Mouse (Mus musculus): ENCODE results near the gene Tnrc6b. TPM values are rescaled to one million over a fixed set of nuclear protein-coding genes. Genes with fewer than 3 reads are reported as not detected.

Gene Tnrc6b
- polyA plus RNA-seq, 1 experiment from 2014 or later: 13.9 TPM

DNA sequence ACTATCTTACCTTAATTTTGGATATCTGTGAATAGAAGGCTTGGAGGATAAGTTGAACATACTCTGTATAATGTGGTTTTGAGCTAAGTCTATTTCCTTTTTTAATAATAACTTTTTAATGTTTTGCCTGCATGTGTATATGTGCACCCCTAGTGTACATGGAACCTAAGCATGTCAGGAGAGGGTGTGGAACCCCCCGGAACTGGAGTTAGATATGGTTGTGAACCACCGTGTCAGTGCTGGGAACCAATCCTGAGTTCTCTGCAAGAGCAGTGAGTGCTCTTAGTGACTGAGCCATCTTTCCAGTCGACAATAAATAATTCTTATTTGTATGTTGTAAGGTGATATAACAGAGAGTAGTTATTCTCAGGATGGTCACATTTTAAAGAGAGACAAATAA, 49.4 kb downstream of the Tnrc6b start:
- ChIA-PET POLR2A (no interaction called here), CTCF (interaction anchor here (0.9 kb wide), 1 partner anchor 8 kb away, joined by 3 read pairs; no protein-coding TSS in a partner anchor)
- no peak for DNase-seq (ENCODE audit: low read depth, low spot score)
- no peak for TF ChIP-seq CTCF (IDR thresholded peaks at IDR 0.05)
- in situ Hi-C loops (cut with MboI; ENCODE audit: low pct_unique_long_range_greater_than_20kb): no loop called here
- no peaks in the 10 kb centered on the region for H3K27me3 ChIP-seq
- ATAC-seq: no peak

DNA sequence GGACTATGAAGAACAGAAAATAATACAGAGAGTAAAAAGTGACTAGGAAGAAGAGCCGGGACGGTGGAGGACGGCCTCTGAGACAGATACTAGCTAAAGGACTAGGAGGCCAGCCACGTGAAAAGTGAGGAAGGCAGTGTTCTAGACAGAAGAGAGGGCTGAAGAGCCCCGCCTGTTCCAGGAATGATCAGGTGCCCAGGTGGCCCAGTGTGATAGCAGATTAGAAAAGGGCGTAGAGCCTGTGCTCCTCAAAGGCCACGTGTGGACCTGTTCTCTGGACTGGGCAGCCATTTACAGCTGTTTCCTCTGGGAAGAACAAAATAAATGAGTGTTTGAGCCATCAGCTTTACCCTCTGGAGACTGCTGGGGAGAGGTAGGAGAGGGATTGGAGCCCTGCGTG, 49.8 kb downstream of the Tnrc6b start:
- no peak for TF ChIP-seq CTCF (IDR thresholded peaks at IDR 0.05)
- ATAC-seq (no peak), DNase-seq (ENCODE audit: low read depth, low spot score) (no peak)
- in situ Hi-C loops (cut with MboI; ENCODE audit: low pct_unique_long_range_greater_than_20kb): no loop called here
- no peaks in the 10 kb centered on the region for H3K27me3 ChIP-seq
- ChIA-PET POLR2A (interaction anchor here (1.2 kb wide), 1 partner anchor 37 kb away, joined by 3 read pairs; no protein-coding TSS in a partner anchor), CTCF (interaction anchor here (0.9 kb wide), 2 partner anchors 9 to 13 kb away, joined by 3 read pairs; no protein-coding TSS in a partner anchor)

DNA sequence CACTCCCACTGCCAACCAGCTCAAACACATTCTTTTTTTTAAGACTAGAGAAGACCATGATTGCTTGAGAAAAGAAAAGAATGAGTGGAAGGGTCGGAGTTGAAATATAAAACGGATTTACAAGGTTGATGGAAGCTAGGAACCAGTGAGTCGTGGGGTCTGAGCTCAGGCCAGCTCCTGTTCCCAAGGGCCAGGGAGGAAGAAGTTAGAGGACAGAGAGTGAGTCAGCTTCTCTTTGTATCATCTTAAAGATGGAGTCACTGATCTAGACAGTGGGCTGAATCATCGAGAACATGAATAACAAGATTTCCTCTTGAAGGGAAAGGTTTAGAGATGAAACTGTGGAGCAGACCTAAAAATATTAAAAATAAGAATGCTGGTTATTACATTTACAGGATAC, 51.5 kb downstream of the Tnrc6b start:
- H3K27me3 ChIP-seq: no peaks in the 10 kb centered on the region
- ATAC-seq (no peak), DNase-seq (ENCODE audit: low read depth, low spot score) (no peak)
- no peak for TF ChIP-seq CTCF (IDR thresholded peaks at IDR 0.05)
- ChIA-PET POLR2A (no interaction called here), CTCF (interaction anchor here (1.1 kb wide), 1 partner anchor 17 kb away, joined by 3 read pairs; no protein-coding TSS in a partner anchor)
- in situ Hi-C loops (cut with MboI; ENCODE audit: low pct_unique_long_range_greater_than_20kb): no loop called here

DNA sequence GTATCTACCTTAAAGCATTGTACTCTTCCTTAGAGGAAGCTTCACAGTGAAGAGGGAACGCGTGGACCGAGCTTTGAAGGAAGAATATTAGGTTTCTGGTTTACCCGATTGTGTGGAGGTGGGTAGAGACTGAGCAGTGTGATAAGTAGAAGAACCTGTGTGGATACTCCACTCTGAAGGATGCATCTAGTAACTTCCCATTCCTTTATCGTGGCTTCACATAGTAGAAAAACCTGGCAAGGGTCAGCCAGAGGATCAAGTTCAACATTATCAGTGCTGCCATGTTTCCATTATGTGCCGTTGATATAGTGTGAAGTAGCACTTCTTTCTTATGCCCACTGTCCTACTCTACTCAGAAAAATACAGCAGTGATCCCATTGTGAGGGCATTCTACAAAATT, 53.6 kb downstream of the Tnrc6b start:
- in situ Hi-C loops (cut with MboI; ENCODE audit: low pct_unique_long_range_greater_than_20kb): no loop called here
- POLR2A ChIA-PET: no interaction called here
- no peak for TF ChIP-seq CTCF (IDR thresholded peaks at IDR 0.05)
- DNase-seq (ENCODE audit: low read depth, low spot score) (no peak), ATAC-seq (no peak)
- no peaks in the 10 kb centered on the region for H3K27me3 ChIP-seq
- CTCF ChIA-PET: interaction anchor here (0.8 kb wide), 1 partner anchor 49 kb away, joined by 3 read pairs; no protein-coding TSS in a partner anchor

DNA sequence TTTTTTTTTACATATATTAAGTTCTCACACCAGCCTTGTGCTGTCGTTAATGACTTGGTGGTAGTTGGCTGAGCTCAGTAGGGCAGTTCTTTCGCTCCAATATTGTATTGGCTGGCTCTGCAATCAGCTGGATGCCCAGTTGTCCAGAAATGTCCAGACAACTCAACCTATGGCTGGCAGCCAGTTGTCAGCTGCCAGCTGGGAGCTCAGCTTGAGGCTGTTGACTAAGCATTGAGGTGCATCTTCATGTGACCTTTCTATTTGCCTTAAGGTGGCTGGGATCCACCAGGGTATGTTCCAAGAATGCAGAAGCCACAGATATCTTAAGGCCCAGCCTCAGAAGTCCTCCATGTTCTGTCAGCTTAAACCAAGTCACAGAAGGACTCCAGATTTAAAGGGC, 54.3 kb downstream of the Tnrc6b start:
- ChIA-PET POLR2A (no interaction called here), CTCF (no interaction called here)
- ATAC-seq (no peak), DNase-seq (ENCODE audit: low read depth, low spot score) (no peak)
- no peak for TF ChIP-seq CTCF (IDR thresholded peaks at IDR 0.05)
- in situ Hi-C loops (cut with MboI; ENCODE audit: low pct_unique_long_range_greater_than_20kb): no loop called here
- H3K27me3 ChIP-seq: no peaks in the 10 kb centered on the region

DNA sequence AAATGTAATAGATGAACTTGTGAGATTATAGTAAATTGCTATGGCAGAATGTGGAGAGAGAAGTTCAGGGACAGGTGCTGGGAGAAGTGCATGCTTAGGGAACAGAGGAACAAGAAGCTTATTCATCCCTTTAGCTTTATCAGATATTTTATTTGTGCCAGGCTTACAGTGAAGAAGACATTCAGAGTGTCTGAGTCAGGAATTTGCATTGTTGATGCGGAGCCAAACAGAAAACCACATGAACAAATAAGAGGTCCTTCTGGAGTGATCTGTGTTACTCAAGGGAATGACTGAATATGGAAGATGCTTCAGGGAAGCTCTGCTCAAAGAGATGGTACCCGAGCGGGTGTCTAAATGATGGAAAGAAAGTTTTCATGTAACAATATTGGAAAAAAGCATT, 57.1 kb downstream of the Tnrc6b start:
- DNase-seq (ENCODE audit: low read depth, low spot score) (no peak), ATAC-seq (no peak)
- CTCF ChIA-PET: interaction anchor here (0.6 kb wide), 1 partner anchor 65 kb away, joined by 3 read pairs; no protein-coding TSS in a partner anchor
- TF ChIP-seq CTCF (IDR thresholded peaks at IDR 0.05): no peak
- in situ Hi-C loops (cut with MboI; ENCODE audit: low pct_unique_long_range_greater_than_20kb): no loop called here
- no peaks in the 10 kb centered on the region for H3K27me3 ChIP-seq
- POLR2A ChIA-PET: no interaction called here

DNA sequence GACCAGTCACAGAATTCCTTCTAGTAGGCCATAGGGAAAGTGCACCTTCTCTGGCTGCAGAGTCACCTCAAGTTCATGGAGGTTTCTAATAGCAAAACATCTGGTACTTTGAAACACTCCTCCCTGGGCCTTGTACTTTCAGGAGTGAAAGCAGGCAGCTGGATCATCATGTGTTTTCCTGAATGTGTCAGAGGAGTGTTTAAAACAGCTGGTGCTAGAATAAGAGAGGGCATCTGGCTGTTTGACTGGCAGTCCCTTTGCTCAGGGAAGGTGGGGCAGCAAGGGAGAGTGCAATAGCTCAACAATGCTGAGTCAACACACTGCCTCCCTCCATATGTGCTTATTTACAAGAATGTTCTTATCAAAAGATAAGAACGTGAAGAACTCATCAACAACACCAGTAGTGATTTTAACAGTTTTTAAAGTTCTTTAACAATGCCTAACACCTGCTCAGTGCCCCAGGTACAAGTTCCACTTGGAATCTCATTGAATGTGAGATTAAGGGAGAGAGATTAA, 60.9 kb downstream of the Tnrc6b start:
- in situ Hi-C loops (cut with MboI; ENCODE audit: low pct_unique_long_range_greater_than_20kb): no loop called here
- TF ChIP-seq CTCF (IDR thresholded peaks at IDR 0.05): no peak
- H3K27me3 ChIP-seq: no peaks in the 10 kb centered on the region
- DNase-seq (ENCODE audit: low read depth, low spot score) (no peak), ATAC-seq (no peak)
- CTCF ChIA-PET: no interaction called here
- POLR2A ChIA-PET: interaction anchor here (1.2 kb wide), 1 partner anchor 9 kb away, joined by 5 read pairs; no protein-coding TSS in a partner anchor

DNA sequence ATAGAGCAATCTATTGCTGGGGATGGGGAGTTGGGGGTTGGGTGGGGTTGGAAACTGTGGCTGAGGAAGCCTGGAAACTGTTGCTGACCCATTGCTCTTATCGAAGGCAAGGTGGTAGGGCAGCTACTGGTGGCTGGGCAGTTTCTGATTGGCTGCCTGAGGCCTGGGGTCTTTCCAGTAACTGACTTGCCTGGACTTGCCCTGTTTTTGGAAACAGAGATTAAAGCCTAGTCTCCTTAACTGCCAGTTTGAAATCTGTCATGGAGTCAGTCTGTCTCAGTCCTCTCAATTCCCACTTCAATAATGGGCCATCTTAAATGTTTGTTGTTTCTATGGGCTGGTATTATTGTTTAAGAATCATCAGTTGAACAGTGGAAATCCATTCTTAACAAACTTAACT, 63.6 kb downstream of the Tnrc6b start:
- CTCF ChIA-PET: no interaction called here
- POLR2A ChIA-PET: no interaction called here
- ATAC-seq: no peak
- H3K27me3 ChIP-seq: no peaks in the 10 kb centered on the region
- in situ Hi-C loops (cut with MboI; ENCODE audit: low pct_unique_long_range_greater_than_20kb): no loop called here
- no peak for DNase-seq (ENCODE audit: low read depth, low spot score)
- no peak for TF ChIP-seq CTCF (IDR thresholded peaks at IDR 0.05)

DNA sequence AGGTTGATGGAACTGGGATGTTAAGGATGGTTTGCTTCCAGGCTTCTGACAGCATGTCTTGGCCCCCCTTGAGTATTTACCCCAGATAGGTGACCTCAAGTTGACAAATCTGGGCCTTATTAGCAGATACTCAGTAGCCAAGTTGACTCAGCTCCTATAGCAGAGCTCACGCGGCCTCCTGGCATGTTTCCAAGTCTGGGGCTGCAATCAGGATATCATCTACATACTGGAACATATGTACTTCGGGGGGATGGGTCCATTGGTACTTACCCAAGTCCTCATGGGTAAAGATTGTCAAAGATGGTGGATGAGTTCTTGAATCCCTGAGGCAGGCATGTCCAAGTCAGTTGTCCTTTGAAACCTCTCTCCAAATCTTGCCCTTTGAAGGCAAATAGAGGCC, 67.9 kb downstream of the Tnrc6b start:
- H3K27me3 ChIP-seq: no peaks in the 10 kb centered on the region
- in situ Hi-C loops (cut with MboI; ENCODE audit: low pct_unique_long_range_greater_than_20kb): no loop called here
- no peak for TF ChIP-seq CTCF (IDR thresholded peaks at IDR 0.05)
- DNase-seq (ENCODE audit: low read depth, low spot score) (no peak), ATAC-seq (no peak)
- ChIA-PET CTCF (interaction anchor here (0.9 kb wide), 1 partner anchor 62 kb away, joined by 3 read pairs; no protein-coding TSS in a partner anchor), POLR2A (interaction anchor here (0.6 kb wide), 1 partner anchor 956 kb away, joined by 6 read pairs; no protein-coding TSS in a partner anchor)

DNA sequence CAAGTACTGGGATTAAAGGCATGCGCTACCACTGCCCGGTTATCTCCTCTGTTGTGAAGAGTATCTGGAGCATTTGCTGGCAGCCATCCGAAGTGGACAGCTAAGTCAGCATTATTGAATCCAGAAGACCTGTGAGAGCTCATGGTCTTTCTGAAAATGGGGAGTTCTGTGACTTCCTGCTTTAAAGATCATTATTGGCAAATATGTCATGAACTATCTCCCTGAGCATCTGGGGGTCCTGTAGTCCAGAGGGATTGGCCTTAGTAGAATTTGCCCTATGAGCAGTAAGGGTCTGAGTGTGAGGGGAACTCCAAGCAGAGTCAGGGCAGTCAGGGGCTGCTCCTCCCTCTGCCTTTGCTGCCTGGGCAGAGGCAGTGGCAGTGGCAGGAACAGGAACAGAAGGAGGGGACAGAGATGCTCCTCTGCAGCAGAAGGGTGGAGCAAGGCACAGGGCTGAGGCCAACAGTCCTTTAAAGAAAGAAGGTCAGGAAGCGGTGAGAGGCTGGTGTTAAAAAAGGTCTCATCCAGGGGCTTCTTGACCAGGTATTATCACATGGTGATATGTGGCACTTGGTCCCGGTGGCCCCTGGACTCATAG, 69.1 kb downstream of the Tnrc6b start:
- ATAC-seq: no peak
- H3K27me3 ChIP-seq: no peaks in the 10 kb centered on the region
- POLR2A ChIA-PET: interaction anchor here (1.6 kb wide), 1 partner anchor 8 kb away, joined by 5 read pairs; no protein-coding TSS in a partner anchor
- no peak for DNase-seq (ENCODE audit: low read depth, low spot score)
- CTCF ChIA-PET: no interaction called here
- TF ChIP-seq CTCF (IDR thresholded peaks at IDR 0.05): no peak
- in situ Hi-C loops (cut with MboI; ENCODE audit: low pct_unique_long_range_greater_than_20kb): no loop called here

DNA sequence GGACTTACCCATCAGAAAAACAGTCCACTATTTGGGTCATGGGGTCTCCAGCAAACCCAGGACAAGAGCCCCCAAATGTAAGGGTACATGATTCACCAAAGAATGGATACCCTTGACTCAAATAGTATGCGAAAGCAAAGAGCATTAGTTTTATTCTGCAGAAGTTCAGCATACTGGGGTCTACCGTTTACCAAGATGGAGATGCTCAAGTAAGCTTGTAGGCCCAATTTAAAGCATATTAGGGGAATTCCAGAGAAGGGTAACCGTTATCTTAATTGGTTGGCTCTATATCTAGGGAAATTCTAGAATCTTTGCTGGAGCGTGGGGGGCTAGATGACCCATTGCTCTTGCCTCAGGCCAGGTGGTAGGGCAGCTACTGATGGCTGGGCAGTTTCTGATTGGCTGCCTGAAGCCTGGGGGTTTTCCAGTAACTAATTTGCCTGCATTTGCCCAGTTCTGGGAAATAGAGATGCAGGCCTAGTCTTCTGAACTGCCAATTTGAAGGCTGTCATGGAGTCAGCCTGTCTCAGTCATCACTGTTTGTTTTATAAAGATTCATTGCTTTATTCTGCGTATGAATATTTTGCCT, 70.2 kb downstream of the Tnrc6b start:
- POLR2A ChIA-PET: interaction anchor here (1.6 kb wide), 1 partner anchor 10 kb away, joined by 5 read pairs; no protein-coding TSS in a partner anchor
- ATAC-seq (no peak), DNase-seq (ENCODE audit: low read depth, low spot score) (no peak)
- H3K27me3 ChIP-seq: no peaks in the 10 kb centered on the region
- TF ChIP-seq CTCF (IDR thresholded peaks at IDR 0.05): no peak
- CTCF ChIA-PET: no interaction called here
- in situ Hi-C loops (cut with MboI; ENCODE audit: low pct_unique_long_range_greater_than_20kb): no loop called here
